Mouse (Mus musculus) CH12.LX (cell line): Measurements from ENCODE around the gene Krtap20-2.
"Not testable (repeated sequence)": the region's sequence is repeated elsewhere in the genome, so short reads cannot be mapped to it uniquely, and the experiment has no call there.

Source experiments
- CHD1 ChIP-seq: IDR thresholded peaks from 2 replicates; pipeline ENCODE4 v1.6.1; 2012; ENCODE audit warnings: low read depth, low read length, improper control_type of control experiment, inconsistent platforms
- CHD2 ChIP-seq: IDR thresholded peaks from 2 replicates; pipeline ENCODE4 v1.6.1; 2011; ENCODE audit warnings: low read length, improper control_type of control experiment
- CTCF ChIP-seq, 2 experiments: IDR thresholded peaks in 1 of 2; conservative IDR thresholded peaks in 1 of 2; 2 replicates each; pipeline ENCODE4 v1.5.1; 2011 to 2012; ENCODE audit warnings: low read depth in 2 of 2, low read length in 2 of 2, improper control_type of control experiment in 1 of 2, inconsistent platforms in 1 of 2, mild to moderate bottlenecking in 1 of 2, moderate library complexity in 1 of 2
- ELF1 ChIP-seq: IDR thresholded peaks from 2 replicates; pipeline ENCODE4 v1.6.1; 2014; ENCODE audit warnings: low read depth, mild to moderate bottlenecking, inconsistent platforms, low read length, improper control_type of control experiment
- EP300 ChIP-seq: IDR thresholded peaks from 2 replicates; pipeline ENCODE4 v1.6.1; 2011; ENCODE audit warnings: low read length, improper control_type of control experiment
- MAZ ChIP-seq: IDR thresholded peaks from 2 replicates; pipeline ENCODE4 v1.6.1; 2012; ENCODE audit warnings: low read depth, mild to moderate bottlenecking, inconsistent platforms, low read length, improper control_type of control experiment, moderate library complexity
- SMC3 ChIP-seq: IDR thresholded peaks from 2 replicates; pipeline ENCODE4 v1.6.1; 2011; ENCODE audit warnings: low read depth, low read length, improper control_type of control experiment
- ZC3H11A ChIP-seq: IDR thresholded peaks from 2 replicates; pipeline ENCODE4 v1.6.1; 2012; ENCODE audit warnings: low read depth, mild to moderate bottlenecking, inconsistent platforms, low read length, improper control_type of control experiment
- ZKSCAN1 ChIP-seq: IDR thresholded peaks from 2 replicates; pipeline ENCODE4 v1.6.1; 2012; ENCODE audit warnings: low read depth, inconsistent platforms, low read length, improper control_type of control experiment, borderline replicate concordance

DNA sequence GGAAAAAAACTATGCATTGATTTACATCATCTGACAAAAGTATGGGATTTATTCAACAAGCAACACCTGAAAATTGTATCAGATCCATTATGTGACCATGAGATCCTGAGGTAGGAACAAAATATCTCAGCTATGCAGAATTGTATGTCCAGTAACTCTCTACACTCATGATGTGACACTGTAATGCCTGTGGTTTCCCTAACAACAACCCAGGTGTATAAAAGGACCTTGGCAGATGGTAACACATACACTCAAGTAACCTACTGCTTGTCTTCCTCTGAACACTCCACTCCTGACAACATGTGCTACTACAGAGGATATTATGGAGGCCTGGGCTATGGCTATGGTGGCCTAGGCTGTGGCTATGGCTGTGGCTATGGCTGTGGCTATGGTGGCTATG, 36.5 kb upstream of the Krtap20-2 start, which contains the start of gene Gm7735:
- TF ChIP-seq ZC3H11A; CTCF (conservative IDR thresholded peaks at IDR 0.05 in 1 of 2, IDR thresholded peaks at IDR 0.05 in 1 of 2; ENCODE audit: low read depth in 2 of 2, low read length in 2 of 2); SMC3; EP300; ZKSCAN1; MAZ; CHD1; ELF1; CHD2: not testable (repeated sequence)
